Mouse (Mus musculus) frontal cortex, postnatal 10 days (tissue): Measurements from ENCODE around the gene Krt87.

Experiments used
- DNase-seq, 2 experiments: peaks; one replicate each; pipeline ENCODE4 v3.0.0; 2022; ENCODE audit warnings: low spot score in 2 of 2, mixed read lengths in 1 of 2

The Krt87 gene

DNA sequence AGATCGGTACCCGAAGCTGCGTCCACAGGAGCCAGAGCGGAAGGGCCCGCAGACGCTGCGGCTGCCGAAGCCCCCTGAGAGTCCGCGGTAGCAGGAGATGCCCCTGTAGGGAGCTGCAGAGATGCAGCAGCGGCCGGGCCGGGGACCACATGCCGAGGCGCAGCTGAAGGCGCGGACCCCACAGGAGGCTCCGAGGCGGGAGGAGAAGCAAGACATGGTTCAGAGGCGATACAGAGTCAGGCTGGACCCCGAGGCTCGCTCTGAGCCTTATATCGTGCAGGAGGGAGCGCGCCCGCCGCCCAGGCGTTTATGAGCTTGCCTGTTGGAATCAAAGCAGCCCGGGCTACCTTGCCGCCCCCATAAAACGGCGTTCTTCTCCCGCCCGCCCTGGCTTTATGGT is at the start of gene Krt87:
TSS of gene Krt87 (minus strand) at position 250 of the 400 bp plus-strand sequence.
- no peak for DNase-seq

DNA sequence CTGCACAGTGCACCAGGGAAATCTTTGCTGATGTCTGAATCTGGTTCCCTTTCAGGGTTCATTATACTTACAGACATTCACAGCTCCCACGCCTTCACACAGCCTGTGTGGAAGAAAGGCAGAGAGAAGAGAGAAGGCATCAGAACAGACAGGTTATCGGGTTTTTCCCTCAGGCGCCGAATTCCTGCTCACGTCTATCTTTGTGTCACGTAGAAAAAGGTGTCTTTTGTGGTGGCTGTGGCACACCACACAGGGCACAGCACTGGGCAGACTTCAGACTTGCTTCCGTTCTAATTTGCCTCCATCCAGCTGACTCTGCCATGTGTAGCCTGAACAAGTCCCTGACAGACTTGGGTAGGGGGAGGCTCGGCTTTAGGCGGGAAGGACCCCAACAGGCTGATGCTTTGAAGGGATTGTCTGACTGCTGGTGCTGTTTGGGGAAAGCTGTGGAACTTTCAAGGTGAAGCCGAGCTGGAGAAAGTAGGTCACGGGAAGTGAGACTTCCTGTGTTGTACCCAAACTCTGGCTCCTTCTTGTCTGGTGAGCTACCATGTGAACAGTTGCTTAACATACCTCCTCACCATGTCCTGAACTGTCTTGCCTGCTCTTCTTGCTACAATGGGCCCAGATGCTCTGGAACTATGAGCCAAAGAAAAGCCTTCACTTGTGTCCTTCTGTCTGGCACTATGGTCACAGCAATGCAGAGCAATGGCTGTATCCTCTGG is 47.5 kb upstream of the Krt87 start:
- no peak for DNase-seq

- no peak for DNase-seq
Observed at GRCm38 (mm10) chr15:101484939-101485338, 46.3 kb upstream of the Krt87 start.

GRCm38 (mm10) chr15:101483646-101484045 is 45.0 kb upstream of the Krt87 start:
- no peak for DNase-seq

GRCm38 (mm10) chr15:101482056-101482455 is 43.5 kb upstream of the Krt87 start:
- no peak for DNase-seq

GRCm38 (mm10) chr15:101479666-101480060 is 41.1 kb upstream of the Krt87 start:
- no peak for DNase-seq

- DNase-seq: peak in 1 of 2 experiments; percentile 50
Observed at GRCm38 (mm10) chr15:101479007-101479665, 40.5 kb upstream of the Krt87 start.

GRCm38 (mm10) chr15:101472952-101473528 is 34.4 kb upstream of the Krt87 start, which contains the start of gene Krt86:
TSS of gene Krt86 (plus strand) at chr15:101473478.
- DNase-seq: no peak

DNA sequence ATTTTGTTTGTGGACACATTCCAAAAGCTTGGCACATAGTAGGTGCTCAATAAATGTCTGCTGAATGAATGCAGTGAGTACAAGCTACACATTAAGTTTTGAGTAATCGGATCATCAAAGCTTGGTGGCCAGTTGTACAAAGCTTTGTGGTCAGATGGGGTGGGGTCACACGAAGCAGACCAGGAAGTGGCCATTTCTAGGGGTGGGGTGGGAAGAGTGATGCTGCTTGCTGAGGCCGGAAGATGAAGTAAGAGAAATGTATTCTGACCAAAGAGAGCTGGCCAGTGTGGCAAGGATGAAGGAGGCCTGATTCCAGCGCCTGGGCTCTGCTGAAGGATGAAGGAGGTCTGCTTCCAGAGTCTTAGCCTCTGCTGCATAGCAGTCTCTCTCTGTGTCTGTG is 30.5 kb upstream of the Krt87 start:
- DNase-seq: no peak

- no peak for DNase-seq
Observed at GRCm38 (mm10) chr15:101463651-101464050, 25.0 kb upstream of the Krt87 start, which contains the start of gene Krt81. TSS of gene Krt81 (minus strand) at chr15:101463751.

DNA sequence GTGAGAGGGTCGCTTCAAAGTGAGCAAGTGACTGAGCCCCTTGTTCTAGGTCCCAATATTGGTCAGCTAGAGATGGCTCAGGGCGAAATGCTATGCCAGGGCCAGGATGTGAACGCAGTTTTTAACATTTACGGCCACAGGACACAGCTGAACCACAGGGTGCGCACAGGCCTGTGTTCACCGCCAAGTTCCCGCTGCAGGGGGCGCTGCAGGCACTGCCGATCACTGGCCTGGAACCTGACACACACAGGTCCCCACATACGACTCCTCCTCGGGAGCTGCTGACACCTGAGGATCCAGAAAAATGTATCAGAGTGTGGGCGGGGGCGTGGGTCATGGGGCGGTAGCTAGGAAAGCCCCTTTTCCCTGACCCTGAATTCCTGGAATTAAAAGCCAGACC is 20.7 kb upstream of the Krt87 start:
- DNase-seq: no peak

DNA sequence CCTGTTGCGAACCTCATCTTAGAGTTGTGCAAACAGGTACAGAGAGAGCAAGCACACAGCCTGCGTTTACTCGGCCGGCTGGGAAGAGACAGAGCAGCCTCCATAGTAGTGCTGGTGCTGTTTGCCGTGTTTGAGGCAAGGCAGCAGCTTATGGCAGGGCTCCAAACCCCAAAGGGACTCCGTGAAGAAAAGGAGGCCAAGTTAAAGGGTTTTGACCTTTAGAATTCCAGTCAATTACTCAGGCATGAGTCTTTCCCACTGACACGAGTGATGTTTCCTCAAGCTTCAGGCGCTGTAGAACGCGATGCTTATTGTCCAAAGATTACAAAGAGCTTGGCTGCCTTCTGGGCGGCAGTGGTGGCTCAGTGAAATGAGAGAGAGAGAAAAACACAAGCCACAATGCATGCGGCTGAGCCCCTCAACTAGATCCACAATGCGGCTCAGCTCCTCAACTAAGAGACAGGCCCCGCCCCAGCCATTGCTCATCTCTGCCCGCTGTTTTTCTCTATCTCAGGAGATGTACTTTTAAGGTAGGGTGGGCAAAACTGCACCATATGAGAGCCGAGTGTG is 19.8 kb upstream of the Krt87 start:
- no peak for DNase-seq

- DNase-seq: no peak
Observed at GRCm38 (mm10) chr15:101455891-101456290, 17.3 kb upstream of the Krt87 start.

DNA sequence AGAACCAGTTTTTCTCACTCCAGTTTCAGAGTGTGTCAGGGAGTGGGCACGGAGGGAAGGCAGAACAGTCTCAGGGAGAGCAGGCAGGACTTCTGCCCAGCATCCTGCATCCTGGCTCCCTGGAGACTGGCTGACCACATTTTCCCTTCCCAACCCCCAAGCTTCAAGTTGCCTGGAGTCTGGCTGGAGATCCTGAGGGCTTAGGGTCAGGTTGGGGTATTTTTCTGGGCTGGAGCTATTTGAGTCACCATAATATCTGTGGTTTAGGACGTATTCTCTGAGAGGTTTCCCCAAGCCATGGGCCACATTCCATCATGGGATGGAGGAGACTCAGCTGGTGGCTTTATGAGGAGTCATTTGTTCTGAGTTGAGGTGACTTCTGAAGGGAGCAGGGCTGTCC is 16.7 kb upstream of the Krt87 start:
- DNase-seq: no peak

DNA sequence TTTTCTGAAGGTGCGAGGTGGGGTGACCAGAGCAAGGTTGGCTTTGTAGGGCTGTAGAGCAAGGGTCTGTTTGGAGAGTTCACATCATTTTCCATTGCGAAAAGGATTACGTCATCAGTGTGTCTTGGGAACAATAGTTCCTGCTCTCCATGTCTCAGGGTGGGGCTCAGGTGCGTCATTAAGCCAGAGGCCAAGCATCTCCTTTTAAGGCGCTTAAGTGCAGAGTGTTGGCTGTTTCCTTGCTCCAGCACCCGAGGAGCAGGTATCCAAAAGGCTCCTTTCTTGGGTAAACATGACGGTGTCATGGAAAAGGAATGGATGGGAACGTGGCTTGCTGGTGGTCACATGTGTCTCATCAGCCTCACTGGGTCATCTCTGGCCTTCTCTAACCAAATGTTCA is 16.2 kb upstream of the Krt87 start:
- no peak for DNase-seq

GRCm38 (mm10) chr15:101453093-101453736 is 14.6 kb upstream of the Krt87 start:
- peak; percentile 54 to 74 for DNase-seq

- DNase-seq: no peak
Observed at GRCm38 (mm10) chr15:101447444-101447843, 8.8 kb upstream of the Krt87 start, which contains the start of gene Krt88. TSS of gene Krt88 (plus strand) at chr15:101447744.

- no peak for DNase-seq
Observed at GRCm38 (mm10) chr15:101446572-101446971, 8.0 kb upstream of the Krt87 start.

DNA sequence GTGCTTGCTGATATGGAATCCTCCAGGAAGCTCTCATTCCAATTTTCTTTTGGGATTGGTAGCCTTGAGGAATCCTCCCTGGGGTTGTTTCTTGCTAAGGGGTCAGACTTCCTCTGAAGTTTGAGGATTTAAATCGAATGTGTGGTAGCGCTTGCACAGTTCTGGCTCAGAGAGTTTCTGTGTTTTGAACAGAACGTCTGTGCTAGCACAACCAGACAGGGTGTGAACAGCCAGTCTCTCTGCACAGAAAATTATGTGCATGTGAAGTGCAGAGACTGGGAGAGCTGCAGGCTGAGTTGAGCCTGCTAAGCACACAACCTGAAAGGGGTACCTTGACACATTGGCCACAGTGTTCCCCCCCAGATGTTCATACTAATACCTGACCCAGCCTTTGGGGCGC is 2.2 kb upstream of the Krt87 start:
- DNase-seq: no peak

DNA sequence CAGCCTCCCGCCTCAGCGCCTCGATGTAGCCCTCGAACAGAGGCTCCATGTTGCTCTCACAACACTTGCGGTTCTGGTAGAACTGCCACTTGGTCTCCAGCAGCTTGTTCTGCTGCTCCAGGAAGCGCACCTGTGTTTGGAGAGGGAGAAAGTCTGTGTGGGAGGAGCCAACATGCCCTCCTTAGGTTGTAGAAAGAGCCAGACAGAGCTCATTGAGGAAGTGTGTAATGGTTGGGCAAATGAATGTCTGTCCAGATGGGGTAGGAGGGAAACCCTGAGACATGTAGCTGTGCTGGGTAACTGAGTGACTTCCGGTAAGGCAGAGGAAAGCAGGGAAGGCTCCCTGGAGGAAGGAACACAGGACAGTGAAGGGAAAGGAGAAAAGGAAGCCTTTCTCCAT is 2.0 kb downstream of the Krt87 start:
- DNase-seq: no peak

DNA sequence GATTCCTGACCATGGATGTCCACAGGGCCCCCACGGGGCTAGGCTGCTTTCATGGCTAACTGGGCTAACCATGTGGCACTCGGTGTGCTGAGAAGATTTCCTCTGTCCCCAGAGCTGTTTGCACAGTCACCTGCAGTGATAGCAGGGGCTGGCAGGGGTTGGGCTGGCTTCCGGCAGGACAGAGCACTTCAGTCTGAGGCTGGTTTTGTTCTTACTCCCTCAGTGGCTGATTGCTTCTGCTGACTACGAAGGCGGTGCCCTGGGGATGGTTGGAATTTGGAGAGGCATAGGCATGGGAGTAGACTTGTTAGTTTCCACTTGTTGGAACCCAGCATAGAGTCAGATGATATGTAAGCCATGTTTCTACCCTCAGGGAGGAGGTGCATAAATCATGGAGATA is 13.7 kb downstream of the Krt87 start:
- no peak for DNase-seq

- no peak for DNase-seq
Observed at GRCm38 (mm10) chr15:101420903-101421302, 17.7 kb downstream of the Krt87 start.
